Mouse (Mus musculus) neural tube, embryonic 14.5 days (tissue): Measurements from ENCODE around the gene Tfam. TPM values are rescaled to one million over a fixed set of nuclear protein-coding genes. Genes with fewer than 3 reads are reported as not detected.

Experiments
- ATAC-seq: fragments of 200-750 bp; cut with Nextera tagmentation; 2 replicates; pipeline ENCODE4 v1.8.0; 2017; ENCODE audit warnings: low read depth, mild to moderate bottlenecking, moderate TSS enrichment, moderate library complexity
- H3K27ac ChIP-seq: fragments of 300-500 bp; sonication (generic); 2 replicates; pipeline ENCODE4 v1.5.1; 2014; ENCODE audit warnings: low read depth, mild to moderate bottlenecking, control low read depth, low read length, moderate library complexity, mixed read lengths
- H3K27me3 ChIP-seq: fragments of 300-500 bp; sonication (generic); 2 replicates; pipeline ENCODE4 v1.6.1; 2014; ENCODE audit warnings: low read length; ENCODE audit not compliant: control insufficient read depth, insufficient read depth
- H3K36me3 ChIP-seq: fragments of 300-500 bp; sonication (generic); 2 replicates; pipeline ENCODE4 v1.6.1; 2014; ENCODE audit warnings: low read length, mixed read lengths; ENCODE audit not compliant: control insufficient read depth, insufficient read depth
- H3K4me1 ChIP-seq: fragments of 300-500 bp; sonication (generic); 2 replicates; pipeline ENCODE4 v1.6.1; 2014; ENCODE audit warnings: low read length; ENCODE audit not compliant: control insufficient read depth, insufficient read depth
- H3K4me2 ChIP-seq: fragments of 300-500 bp; sonication (generic); 2 replicates; pipeline ENCODE4 v1.6.1; 2014; ENCODE audit warnings: mild to moderate bottlenecking, low read depth, low read length, control low read depth
- H3K4me3 ChIP-seq: fragments of 300-500 bp; sonication (generic); 2 replicates; pipeline ENCODE4 v1.5.1; 2014; ENCODE audit warnings: low read depth, low read length, control low read depth, mixed read lengths
- H3K9ac ChIP-seq: fragments of 300-500 bp; sonication (generic); replicated peaks from 2 replicates; pipeline ENCODE4 v1.6.1; 2014; ENCODE audit warnings: low read depth, mild to moderate bottlenecking, control low read depth, low read length, mixed read lengths
- H3K9me3 ChIP-seq: fragments of 300-500 bp; sonication (generic); 2 replicates; pipeline ENCODE4 v1.6.1; 2016; ENCODE audit warnings: low read length; ENCODE audit not compliant: control insufficient read depth
- WGBS: fragments of 180-500 bp; shearing (Covaris S2); extraction: QIAGEN DNeasy Blood & Tissue Kit; methylation state at CpG from one replicate; pipeline ENCODE4 v1.1.7; 2014; 5-methylcytosine and 5-hydroxymethylcytosine counted together
- polyA plus RNA-seq: library from polyadenylated mRNA; unstranded; fragments of >200 nt; fragmentation: Nextera tagmentation; extraction: Ambion mirVana; gene quantifications from 2 replicates; pipeline ENCODE4 v1.2.1, GENCODE M21; 2014

The Tfam gene
- polyA plus RNA-seq, 1 experiment from 2014 or later = 48.1 TPM

DNA sequence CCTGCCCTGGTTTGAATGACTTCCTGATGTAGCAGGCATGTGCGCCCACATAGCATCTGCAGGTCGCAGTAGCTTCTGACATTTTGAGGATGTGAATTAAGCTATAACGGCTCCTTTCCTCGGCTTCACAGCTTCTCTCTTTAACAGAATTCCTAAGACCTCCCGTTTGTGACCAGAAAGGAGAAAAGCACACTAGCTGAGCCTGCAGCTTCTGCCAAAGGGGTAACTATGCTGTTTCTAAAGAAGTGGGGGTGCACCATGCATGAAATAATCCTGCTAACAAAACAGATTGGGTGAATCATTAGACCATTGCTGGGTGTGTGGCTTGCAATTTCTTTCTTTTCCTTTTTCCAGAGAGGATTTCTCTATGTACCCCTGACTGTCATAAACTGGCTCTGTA, 37.1 kb downstream of the Tfam start:
- no peak overlapping the region for H3K4me3 ChIP-seq
- ATAC-seq = no peak
- no peaks in the 10 kb centered on the region for H3K36me3 ChIP-seq
- H3K9ac ChIP-seq = no peak overlapping the region
- H3K4me1 ChIP-seq = no peaks in the 10 kb centered on the region
- WGBS = 58% methylated on average over 5 of the region's 5 CpGs
- H3K27ac ChIP-seq = no peak overlapping the region
- H3K4me2 ChIP-seq = no peak overlapping the region
- no peaks in the 10 kb centered on the region for H3K27me3 ChIP-seq
- H3K9me3 ChIP-seq = no peaks in the 10 kb centered on the region

- Histone ChIP-seq H3K9me3 (no peaks in the 10 kb centered on the region), H3K4me1 (no peaks in the 10 kb centered on the region), H3K4me3 (no peak overlapping the region), H3K27ac (no peak overlapping the region), H3K9ac (no peak overlapping the region), H3K27me3 (no peaks in the 10 kb centered on the region), H3K36me3 (no peaks in the 10 kb centered on the region), H3K4me2 (no peak overlapping the region)
- 86% methylated on average over 8 of the region's 8 CpGs for WGBS
- no peak for ATAC-seq
These were observed 39.4 kb downstream of the Tfam start for GRCm38 (mm10) chr10:71198676-71199075.

- Histone ChIP-seq H3K4me1 (no peaks in the 10 kb centered on the region), H3K27ac (no peak overlapping the region), H3K36me3 (no peaks in the 10 kb centered on the region), H3K9ac (no peak overlapping the region), H3K9me3 (no peaks in the 10 kb centered on the region), H3K4me2 (no peak overlapping the region), H3K4me3 (no peak overlapping the region), H3K27me3 (no peaks in the 10 kb centered on the region)
- WGBS = 73% methylated on average over 14 of the region's 14 CpGs
- ATAC-seq = no peak
These were observed 40.9 kb downstream of the Tfam start for GRCm38 (mm10) chr10:71197036-71197785.

DNA sequence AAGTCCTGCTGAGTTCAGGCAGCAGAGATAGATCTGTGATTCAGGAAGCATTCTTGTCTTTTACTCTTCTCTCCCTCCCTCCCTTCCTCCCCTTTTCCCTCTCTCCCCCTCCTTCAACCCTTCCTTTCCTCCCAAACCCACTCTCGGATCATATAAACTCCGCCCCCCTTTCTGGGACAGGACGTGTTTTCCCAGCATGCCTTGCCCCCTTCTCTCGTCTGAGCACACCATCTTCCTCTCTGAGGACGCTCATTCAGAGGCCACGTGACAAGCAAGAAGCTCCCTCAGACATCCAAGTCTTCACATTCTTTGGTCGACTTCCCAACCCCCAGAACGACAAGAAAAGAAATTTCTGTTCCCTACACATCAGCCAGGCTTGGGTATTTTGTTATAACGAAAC, 42.6 kb downstream of the Tfam start:
- no peak overlapping the region for H3K9ac ChIP-seq
- no peak overlapping the region for H3K4me2 ChIP-seq
- H3K4me1 ChIP-seq = no peaks in the 10 kb centered on the region
- no peaks in the 10 kb centered on the region for H3K27me3 ChIP-seq
- no peak overlapping the region for H3K27ac ChIP-seq
- 52% methylated on average over 9 of the region's 9 CpGs for WGBS
- H3K36me3 ChIP-seq = no peaks in the 10 kb centered on the region
- H3K9me3 ChIP-seq = no peaks in the 10 kb centered on the region
- no peak overlapping the region for H3K4me3 ChIP-seq
- no peak for ATAC-seq

GRCm38 (mm10) chr10:71194713-71195112, 43.4 kb downstream of the Tfam start:
- Histone ChIP-seq H3K9ac (no peak overlapping the region), H3K27ac (no peak overlapping the region), H3K36me3 (no peaks in the 10 kb centered on the region), H3K4me3 (no peak overlapping the region), H3K27me3 (no peaks in the 10 kb centered on the region), H3K4me1 (no peaks in the 10 kb centered on the region), H3K4me2 (no peak overlapping the region), H3K9me3 (no peaks in the 10 kb centered on the region)
- WGBS = 83% methylated on average over 7 of the region's 7 CpGs
- no peak for ATAC-seq

GRCm38 (mm10) chr10:71193319-71193718, 44.8 kb downstream of the Tfam start:
- H3K4me1 ChIP-seq = no peaks in the 10 kb centered on the region
- H3K9me3 ChIP-seq = no peaks in the 10 kb centered on the region
- no peak overlapping the region for H3K9ac ChIP-seq
- no peaks in the 10 kb centered on the region for H3K36me3 ChIP-seq
- ATAC-seq = no peak
- 63% methylated on average over 7 of the region's 7 CpGs for WGBS
- H3K4me2 ChIP-seq = no peak overlapping the region
- no peaks in the 10 kb centered on the region for H3K27me3 ChIP-seq
- H3K4me3 ChIP-seq = no peak overlapping the region
- H3K27ac ChIP-seq = no peak overlapping the region

- Histone ChIP-seq H3K9ac (no peak overlapping the region), H3K27ac (no peak overlapping the region), H3K9me3 (no peaks in the 10 kb centered on the region), H3K36me3 (no peaks in the 10 kb centered on the region), H3K4me1 (no peaks in the 10 kb centered on the region), H3K4me2 (no peak overlapping the region), H3K4me3 (no peak overlapping the region), H3K27me3 (no peaks in the 10 kb centered on the region)
- ATAC-seq = no peak
- WGBS = 83% methylated on average over 11 of the region's 11 CpGs
These were observed 45.2 kb downstream of the Tfam start for GRCm38 (mm10) chr10:71192886-71193285.

DNA sequence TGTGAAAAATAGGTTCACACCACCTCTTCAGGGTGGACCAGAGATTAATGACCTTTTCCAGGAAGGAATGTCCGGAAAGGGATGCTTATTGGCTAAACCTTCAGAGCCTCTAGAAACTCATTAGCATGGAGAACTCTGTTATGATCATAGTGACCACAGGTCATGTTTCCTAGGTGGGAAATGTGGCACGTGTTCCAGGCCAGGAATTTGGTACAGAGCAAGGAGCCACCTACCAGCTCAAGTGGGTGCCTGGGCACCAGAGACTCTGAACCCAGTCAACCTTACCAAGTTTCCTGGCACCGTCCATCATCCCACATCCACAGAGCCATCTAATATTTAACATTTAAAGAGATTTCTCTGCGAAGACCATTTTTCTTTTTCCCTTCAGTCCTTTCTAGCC, 49.4 kb downstream of the Tfam start:
- Histone ChIP-seq H3K4me1 (no peaks in the 10 kb centered on the region), H3K4me3 (no peak overlapping the region), H3K9me3 (no peaks in the 10 kb centered on the region), H3K4me2 (no peak overlapping the region), H3K27ac (no peak overlapping the region), H3K27me3 (no peaks in the 10 kb centered on the region), H3K36me3 (no peaks in the 10 kb centered on the region), H3K9ac (no peak overlapping the region)
- ATAC-seq = no peak
- WGBS = 94% methylated on average over 4 of the region's 4 CpGs

GRCm38 (mm10) chr10:71185059-71185458, 53.0 kb downstream of the Tfam start:
- 76% methylated on average over 7 of the region's 7 CpGs for WGBS
- Histone ChIP-seq H3K4me2 (no peak overlapping the region), H3K27me3 (no peaks in the 10 kb centered on the region), H3K9me3 (no peaks in the 10 kb centered on the region), H3K4me3 (no peak overlapping the region), H3K36me3 (no peaks in the 10 kb centered on the region), H3K9ac (no peak overlapping the region), H3K4me1 (no peaks in the 10 kb centered on the region), H3K27ac (no peak overlapping the region)
- ATAC-seq = no peak
